Comparison of ENCODE assay signal across 8 mouse cellular contexts in the genomic region with DNA sequence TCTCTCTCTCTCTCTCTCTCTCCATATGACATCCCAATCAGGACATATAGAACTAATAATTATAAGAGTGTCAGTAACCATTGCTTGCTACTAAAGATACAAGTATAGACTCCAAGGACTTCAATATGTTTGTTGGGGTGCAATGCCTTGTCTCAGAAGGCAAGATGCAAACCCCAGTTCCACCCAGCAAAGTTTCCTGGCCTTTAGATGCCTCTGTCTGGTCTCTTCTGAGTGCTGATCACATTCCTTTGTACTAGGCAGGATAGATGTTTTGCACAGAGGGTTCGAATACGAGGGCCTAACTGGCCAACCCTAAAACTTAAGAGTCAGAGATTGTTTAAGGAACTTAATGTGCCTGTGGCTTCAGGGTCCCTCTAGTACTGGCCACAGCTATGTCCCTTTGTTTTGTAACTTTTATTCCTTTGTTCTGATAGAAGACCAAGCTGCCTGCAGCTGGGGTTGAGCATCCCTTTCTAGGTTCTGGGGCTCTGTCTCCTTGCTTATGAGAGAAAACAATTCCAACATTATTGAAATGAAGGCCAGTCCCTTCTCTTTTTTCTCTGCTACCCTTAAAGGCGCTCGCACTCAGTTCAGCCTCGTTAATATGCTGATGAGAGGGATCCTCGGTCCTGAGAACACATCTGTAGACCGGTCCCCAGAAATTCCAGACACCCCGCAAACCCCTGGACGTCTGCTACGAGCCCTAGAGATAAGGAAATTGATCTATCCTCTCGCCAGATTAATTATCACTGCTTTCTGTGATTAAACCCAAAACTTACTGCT. TPM values are rescaled to one million over a fixed set of nuclear protein-coding genes. Genes with fewer than 3 reads are reported as not detected.
A peak's percentile ranks its signal among the peaks of the same experiment; 100 is the strongest.
DNase-seq lines count a peak whose midpoint lies in the region; ATAC-seq and TF ChIP-seq lines count a peak whose summit lies in the region.

No protein-coding gene starts in this region.

- no peak for ATAC-seq in heart, embryonic 13.5 days (ENCODE audit: extremely low read depth, insufficient number of reproducible peaks, low FRiP score, low TSS enrichment)
- ATAC-seq in hindbrain, embryonic 14.5 days (ENCODE audit: low FRiP score): no peak

- peak overlapping the region; percentile 92 for H3K27ac ChIP-seq in heart, embryonic 13.5 days (replicated peaks)
- peak overlapping the region; percentile 93 for H3K27ac ChIP-seq in hindbrain, embryonic 14.5 days

- peak overlapping the region; percentile 95 for H3K4me2 ChIP-seq in heart, embryonic 13.5 days
- H3K4me2 ChIP-seq in hindbrain, embryonic 14.5 days (replicated peaks): peak overlapping the region; percentile 85
- H3K4me2 ChIP-seq in myocyte (ENCODE audit: low read depth): no peak overlapping the region

- DNase-seq in heart, postnatal 4 days: no peak
- DNase-seq in embryo, embryonic 10.5 days (ENCODE audit: low spot score): peak; percentile 47
- DNase-seq in hindbrain, embryonic 14.5 days (ENCODE audit: low spot score): no peak
- no peak for DNase-seq in cerebellum, postnatal 10 days
- no peak for DNase-seq in thymus, postnatal 4 days
- no peak for DNase-seq in cerebellum, adult 11-12 months

- peaks cover 23% of the 10 kb centered on the region; the same call in 1 of the 2 replicates for H3K4me1 ChIP-seq in heart, embryonic 13.5 days
- peaks cover 24% of the 10 kb centered on the region for H3K4me1 ChIP-seq in hindbrain, embryonic 14.5 days (replicated peaks; ENCODE audit: control insufficient read depth, insufficient read depth, low read length)

- no peaks in the 10 kb centered on the region for H3K9me3 ChIP-seq in heart, embryonic 13.5 days
- H3K9me3 ChIP-seq in hindbrain, embryonic 14.5 days (ENCODE audit: control insufficient read depth, low read length): no peaks in the 10 kb centered on the region

- peak overlapping the region; percentile 94 for H3K9ac ChIP-seq in heart, embryonic 13.5 days
- peak overlapping the region; percentile 92 for H3K9ac ChIP-seq in hindbrain, embryonic 14.5 days

- no peak overlapping the region for H3ac ChIP-seq in myocyte (ENCODE audit: control insufficient read depth, insufficient read length)

- peaks cover 7% of the 10 kb centered on the region; the same call in 1 of the 2 replicates for H3K36me3 ChIP-seq in heart, embryonic 13.5 days
- H3K36me3 ChIP-seq in hindbrain, embryonic 14.5 days (replicated peaks; ENCODE audit: control insufficient read depth, insufficient read depth): no peaks in the 10 kb centered on the region
- H3K36me3 ChIP-seq in myocyte (ENCODE audit: control insufficient read depth, insufficient read depth): no peaks in the 10 kb centered on the region

- peaks cover 43% of the 10 kb centered on the region for H3K27me3 ChIP-seq in heart, embryonic 13.5 days (replicated peaks)
- 0 out of 2 replicates have a peak, but pooled peaks cover 3% of the 10 kb centered on the region for H3K27me3 ChIP-seq in hindbrain, embryonic 14.5 days (ENCODE audit: control insufficient read depth, insufficient read depth, low read length)
- no peaks in the 10 kb centered on the region for H3K27me3 ChIP-seq in myocyte (ENCODE audit: control insufficient read depth, insufficient read depth, insufficient read length)

- H3K79me2 ChIP-seq in myocyte (ENCODE audit: control insufficient read depth, insufficient read depth): no peaks in the 10 kb centered on the region

- TF ChIP-seq POLR2A in myocyte (IDR thresholded peaks at IDR 0.05; ENCODE audit: insufficient read length, low read depth): no peak

- 6% methylated on average over 11 of the region's 11 CpGs for WGBS in heart, embryonic 13.5 days
- 5% methylated on average over 11 of the region's 11 CpGs for WGBS in hindbrain, embryonic 14.5 days

- peak overlapping the region; percentile 74 for H3K4me3 ChIP-seq in heart, embryonic 13.5 days
- peak overlapping the region; percentile 82 for H3K4me3 ChIP-seq in hindbrain, embryonic 14.5 days (replicated peaks; ENCODE audit: low read length)
- H3K4me3 ChIP-seq in myocyte: peak overlapping the region; percentile 23

TF ChIP-seq in myocyte, 11 proteins besides CTCF, POLR2A, EP300 and RAD21:
- TF ChIP-seq POLR2AphosphoS2 (IDR thresholded peaks at IDR 0.05; ENCODE audit: insufficient read length, low read depth) (no peak), CEBPB (IDR thresholded peaks at IDR 0.05; ENCODE audit: insufficient read depth, poor library complexity, severe bottlenecking) (no peak), MYOD1 (IDR thresholded peaks at IDR 0.05; ENCODE audit: control insufficient read depth in 1 of 3, insufficient read length in 2 of 3, low read depth in 2 of 3) (no peak), MAX (IDR thresholded peaks at IDR 0.05; ENCODE audit: low read depth) (no peak)

RNA-seq across cellular contexts. Expression of gene Cdh11, which starts 2.5 kb away (rescaled TPM):
- 60.4 and 68.2 TPM in 2 replicates for polyA plus RNA-seq in heart, embryonic 13.5 days (2015; fragmentation: Nextera tagmentation; extraction: Ambion mirVana)
- 10 to 100 TPM; 46.4 to 58.5 TPM for total RNA-seq in heart, postnatal 4 days (2021)
- 50.4 and 61.1 TPM in 2 replicates for polyA plus RNA-seq in hindbrain, embryonic 14.5 days (2014; fragmentation: Nextera tagmentation; extraction: Ambion mirVana)
- 6.1 TPM for polyA plus RNA-seq in myocyte (2012; fragmentation: generic; extraction: Trizol)

Comparison
In these comparisons a context has a peak if more than half of its experiments do, and no peak if none do; other contexts are left out.
1. H3K4me3 ChIP-seq: peak in every context shown above with its lines; median percentile 82 in hindbrain, embryonic 14.5 days; 74 in heart, embryonic 13.5 days; 23 in myocyte.